Mouse (Mus musculus): ENCODE data around the gene Hoxd8.

Gene Hoxd8

GRCm38 (mm10) chr2:74709465-74710419 lies 5.3 kb downstream of the Hoxd8 start:
- intact Hi-C loops (cut with DNase I) = loop anchor here (10.0 kb wide), 1 partner anchor 115 kb away; the partner anchor contains the start of gene Mtx2

- intact Hi-C loops (cut with DNase I) = loop anchor here (10.0 kb wide), 1 partner anchor 114 kb away; the partner anchor contains the start of gene Mtx2
Observed at GRCm38 (mm10) chr2:74710929-74711543, 6.6 kb downstream of the Hoxd8 start.

GRCm38 (mm10) chr2:74711721-74712621 lies 7.6 kb downstream of the Hoxd8 start, which contains the start of the genes Hoxd3 and Hoxd4:
Hoxd3 (plus strand) TSS chr2:74711927.
Hoxd4 (plus strand) TSS chr2:74711929.
- intact Hi-C loops (cut with DNase I) = loop anchor here (10.0 kb wide), 1 partner anchor 113 kb away; the partner anchor contains the start of gene Mtx2

- intact Hi-C loops (cut with DNase I) = loop anchor here (10.0 kb wide), 1 partner anchor 111 kb away; the partner anchor contains the start of gene Mtx2
Observed at GRCm38 (mm10) chr2:74713239-74714150, 9.1 kb downstream of the Hoxd8 start.

GRCm38 (mm10) chr2:74714156-74714789 lies 9.9 kb downstream of the Hoxd8 start:
- intact Hi-C loops (cut with DNase I) = loop anchor here (10.0 kb wide), 1 partner anchor 111 kb away; the partner anchor contains the start of gene Mtx2

- intact Hi-C loops (cut with DNase I) = loop anchor here (1.0 to 10.0 kb wide), 3 partner anchors 110 to 422 kb away; partner anchors contain the start of gene Mtx2
Observed at GRCm38 (mm10) chr2:74714881-74715280, 10.5 kb downstream of the Hoxd8 start.

- intact Hi-C loops (cut with DNase I) = loop anchor here (1.0 to 10.0 kb wide), 4 partner anchors 109 to 422 kb away; partner anchors contain the start of gene Mtx2
Observed at GRCm38 (mm10) chr2:74715504-74716241, 11.3 kb downstream of the Hoxd8 start.

GRCm38 (mm10) chr2:74720384-74720783 lies 16.0 kb downstream of the Hoxd8 start:
- intact Hi-C loops (cut with DNase I) = no loop called here

GRCm38 (mm10) chr2:74720955-74721491 lies 16.6 kb downstream of the Hoxd8 start:
- intact Hi-C loops (cut with DNase I) = no loop called here

- intact Hi-C loops (cut with DNase I) = no loop called here
Observed at GRCm38 (mm10) chr2:74721882-74722281, 17.5 kb downstream of the Hoxd8 start.

GRCm38 (mm10) chr2:74722949-74723348 lies 18.5 kb downstream of the Hoxd8 start:
- intact Hi-C loops (cut with DNase I) = no loop called here

- intact Hi-C loops (cut with DNase I) = no loop called here
Observed at GRCm38 (mm10) chr2:74724244-74725015, 20.0 kb downstream of the Hoxd8 start.

GRCm38 (mm10) chr2:74725171-74725570 lies 20.8 kb downstream of the Hoxd8 start:
- intact Hi-C loops (cut with DNase I) = no loop called here

GRCm38 (mm10) chr2:74726551-74726950 lies 22.1 kb downstream of the Hoxd8 start, which contains the start of gene Gm28230:
Gm28230 (plus strand) TSS chr2:74726728.
- intact Hi-C loops (cut with DNase I) = no loop called here

GRCm38 (mm10) chr2:74726973-74727639 lies 22.7 kb downstream of the Hoxd8 start:
- intact Hi-C loops (cut with DNase I) = no loop called here

GRCm38 (mm10) chr2:74727640-74728302 lies 23.4 kb downstream of the Hoxd8 start:
- intact Hi-C loops (cut with DNase I) = no loop called here
